In genomic region chr7:112457920-112458319, GRCm38 (mm10) we compare ENCODE assay signal across 17 mouse cellular contexts. TPM values are rescaled to one million over a fixed set of nuclear protein-coding genes. Genes with fewer than 3 reads are reported as not detected.
A peak's percentile ranks its signal among the peaks of the same experiment; 100 is the strongest.
DNase-seq lines count a peak whose midpoint lies in the region; ATAC-seq and TF ChIP-seq lines count a peak whose summit lies in the region.
"Had no signal": no experiment of that assay in that cellular context is flagged by ENCODE, and none has a peak within 500 bp of the region (broad histone marks: within the 10 kb centered on the region; RNA-seq: fewer than 3 reads in every experiment).

No protein-coding gene starts in this region.

- TF ChIP-seq CTCF in lung, postnatal 0 days (IDR thresholded peaks at IDR 0.05) = no peak
- TF ChIP-seq CTCF in left cerebral cortex, adult 2 months (IDR thresholded peaks at IDR 0.05) = no peak

- H3K9ac ChIP-seq in heart, embryonic 11.5 days (ENCODE audit: low read depth, low read length) = no peak overlapping the region
- H3K9ac ChIP-seq in lung, postnatal 0 days (replicated peaks; ENCODE audit: low read depth) = no peak overlapping the region
- H3K9ac ChIP-seq in stomach, embryonic 16.5 days (ENCODE audit: low read length) = no peak overlapping the region
- H3K9ac ChIP-seq in liver, embryonic 11.5 days (ENCODE audit: low read depth, low read length) = no peak overlapping the region
- H3K9ac ChIP-seq: forebrain, embryonic 15.5 days; heart, embryonic 13.5 days; hindbrain, embryonic 12.5 days had no signal

- H3K9me3 ChIP-seq in heart, embryonic 10.5 days = no peaks in the 10 kb centered on the region
- no peaks in the 10 kb centered on the region for H3K9me3 ChIP-seq in heart, embryonic 11.5 days (replicated peaks; ENCODE audit: control insufficient read depth, low read length)
- no peaks in the 10 kb centered on the region for H3K9me3 ChIP-seq in lung, postnatal 0 days (ENCODE audit: low read length)
- no peaks in the 10 kb centered on the region for H3K9me3 ChIP-seq in stomach, embryonic 16.5 days (replicated peaks; ENCODE audit: control insufficient read depth, low read length)
- H3K9me3 ChIP-seq in liver, embryonic 11.5 days (ENCODE audit: control insufficient read depth, low read length) = no peaks in the 10 kb centered on the region
- H3K9me3 ChIP-seq: embryonic facial prominence, embryonic 10.5 days; forebrain, embryonic 10.5 days; forebrain, embryonic 15.5 days; heart, embryonic 13.5 days; hindbrain, embryonic 12.5 days had no signal

- 85% methylated on average over 4 of the region's 4 CpGs for WGBS in heart, embryonic 10.5 days
- WGBS in heart, embryonic 11.5 days (ENCODE audit: insufficient replicate concordance) = 83% methylated on average over 4 of the region's 4 CpGs
- 83% methylated on average over 4 of the region's 4 CpGs for WGBS in lung, postnatal 0 days
- WGBS in stomach, embryonic 16.5 days = 82% methylated on average over 4 of the region's 4 CpGs
- 85% methylated on average over 4 of the region's 4 CpGs for WGBS in liver, embryonic 11.5 days

- H3K36me3 ChIP-seq in heart, embryonic 10.5 days = no peaks in the 10 kb centered on the region
- H3K36me3 ChIP-seq in heart, embryonic 11.5 days (ENCODE audit: control insufficient read depth, insufficient read depth, low read length) = no peaks in the 10 kb centered on the region
- no peaks in the 10 kb centered on the region for H3K36me3 ChIP-seq in lung, postnatal 0 days (ENCODE audit: insufficient read depth, low read length)
- no peaks in the 10 kb centered on the region for H3K36me3 ChIP-seq in stomach, embryonic 16.5 days (ENCODE audit: control insufficient read depth, insufficient read depth, low read length)
- H3K36me3 ChIP-seq in liver, embryonic 11.5 days (ENCODE audit: control insufficient read depth, insufficient read depth, low read length) = no peaks in the 10 kb centered on the region
- H3K36me3 ChIP-seq: embryonic facial prominence, embryonic 10.5 days; forebrain, embryonic 10.5 days; forebrain, embryonic 15.5 days; heart, embryonic 13.5 days; hindbrain, embryonic 12.5 days had no signal

- no peak overlapping the region for H3K4me2 ChIP-seq in heart, embryonic 11.5 days
- no peak overlapping the region for H3K4me2 ChIP-seq in lung, postnatal 0 days (replicated peaks; ENCODE audit: low read depth, low read length)
- no peak overlapping the region for H3K4me2 ChIP-seq in stomach, embryonic 16.5 days (ENCODE audit: low read depth, low read length)
- H3K4me2 ChIP-seq in liver, embryonic 11.5 days = no peak overlapping the region
- H3K4me2 ChIP-seq: forebrain, embryonic 15.5 days; heart, embryonic 13.5 days; hindbrain, embryonic 12.5 days had no signal

- 0 out of 2 replicates have a peak overlapping the region, but pooled peaks have one; percentile 31 for H3K27ac ChIP-seq in heart, embryonic 10.5 days
- H3K27ac ChIP-seq in heart, embryonic 11.5 days (ENCODE audit: low read depth, low read length) = no peak overlapping the region
- H3K27ac ChIP-seq in lung, postnatal 0 days (ENCODE audit: low read length) = peak overlapping the region; percentile 20; the same call in 1 of the 2 replicates
- H3K27ac ChIP-seq in stomach, embryonic 16.5 days (ENCODE audit: low read length) = peak overlapping the region; percentile 48; the same call in 1 of the 2 replicates
- H3K27ac ChIP-seq in left cerebral cortex, adult 2 months = no peak overlapping the region
- H3K27ac ChIP-seq in liver, embryonic 11.5 days (ENCODE audit: low read depth, low read length) = no peak overlapping the region
- H3K27ac ChIP-seq: forebrain, embryonic 10.5 days; forebrain, embryonic 15.5 days; heart, adult 2 months; hindbrain, embryonic 12.5 days had no signal

- DNase-seq in heart, embryonic 10.5 days (ENCODE audit: low spot score) = no peak
- DNase-seq in lung, postnatal 0 days (ENCODE audit: low spot score) = no peak
- DNase-seq in lung, postnatal 4 days = no peak
- DNase-seq in NIH3T3 (ENCODE audit: low read depth) = peak; percentile 22
- DNase-seq in left cerebral cortex, adult 2 months (ENCODE audit: extremely low spot score in 1 of 2, low spot score in 2 of 2) = no peak
- no peak for DNase-seq in liver, embryonic 11.5 days (ENCODE audit: low spot score)
- DNase-seq: heart, postnatal 10 days had no signal

- no peak for TF ChIP-seq EP300 in lung, postnatal 0 days (IDR thresholded peaks at IDR 0.05)

- intact Hi-C loops in left cerebral cortex, adult 2 months (cut with DNase I) = no loop called here

- H3K4me1 ChIP-seq in heart, embryonic 10.5 days = peaks cover 61% of the 10 kb centered on the region
- H3K4me1 ChIP-seq in heart, embryonic 11.5 days (ENCODE audit: control insufficient read depth, insufficient read depth, low read length) = peaks cover 40% of the 10 kb centered on the region
- H3K4me1 ChIP-seq in lung, postnatal 0 days (ENCODE audit: insufficient read depth, low read depth, low read length) = peaks cover 18% of the 10 kb centered on the region; the same call in 1 of the 2 replicates
- H3K4me1 ChIP-seq in stomach, embryonic 16.5 days (ENCODE audit: control insufficient read depth, insufficient read depth, low read length) = peaks cover 51% of the 10 kb centered on the region
- H3K4me1 ChIP-seq in liver, embryonic 11.5 days (replicated peaks; ENCODE audit: control insufficient read depth, insufficient read depth, low read length) = peaks cover 6% of the 10 kb centered on the region; the same call in 1 of the 2 replicates

- H3K4me3 ChIP-seq in heart, embryonic 10.5 days = no peak overlapping the region
- H3K4me3 ChIP-seq in heart, embryonic 11.5 days (ENCODE audit: low read depth, low read length) = no peak overlapping the region
- H3K4me3 ChIP-seq in lung, postnatal 0 days (ENCODE audit: low read depth, low read length) = no peak overlapping the region
- no peak overlapping the region for H3K4me3 ChIP-seq in stomach, embryonic 16.5 days (replicated peaks; ENCODE audit: low read length)
- no peak overlapping the region for H3K4me3 ChIP-seq in left cerebral cortex, adult 2 months
- H3K4me3 ChIP-seq in liver, embryonic 11.5 days (ENCODE audit: low read depth, low read length) = no peak overlapping the region
- H3K4me3 ChIP-seq: embryonic facial prominence, embryonic 10.5 days; erythroblast, embryonic 14.5 days; forebrain, embryonic 10.5 days; forebrain, embryonic 15.5 days; heart, adult 2 months; heart, embryonic 13.5 days; hindbrain, embryonic 12.5 days had no signal

- no peaks in the 10 kb centered on the region for H3K27me3 ChIP-seq in heart, embryonic 10.5 days (ENCODE audit: insufficient read depth, poor library complexity, severe bottlenecking)
- H3K27me3 ChIP-seq in heart, embryonic 11.5 days (ENCODE audit: control insufficient read depth, insufficient read depth, low read length) = no peaks in the 10 kb centered on the region
- no peaks in the 10 kb centered on the region for H3K27me3 ChIP-seq in lung, postnatal 0 days (replicated peaks; ENCODE audit: insufficient read depth, low read length)
- H3K27me3 ChIP-seq in stomach, embryonic 16.5 days (ENCODE audit: control insufficient read depth, insufficient read depth, low read length) = no peaks in the 10 kb centered on the region
- no peaks in the 10 kb centered on the region for H3K27me3 ChIP-seq in liver, embryonic 11.5 days (replicated peaks; ENCODE audit: control insufficient read depth, insufficient read depth, low read length)
- H3K27me3 ChIP-seq: forebrain, embryonic 15.5 days; heart, embryonic 13.5 days; hindbrain, embryonic 12.5 days had no signal

- ATAC-seq in heart, embryonic 11.5 days (replicated peaks; ENCODE audit: insufficient number of reproducible peaks, low FRiP score, low TSS enrichment) = no peak
- no peak for ATAC-seq in lung, postnatal 0 days
- no peak for ATAC-seq in stomach, embryonic 16.5 days (ENCODE audit: insufficient read depth, low FRiP score)
- no peak for ATAC-seq in liver, embryonic 11.5 days (replicated peaks; ENCODE audit: low FRiP score)
- ATAC-seq: forebrain, embryonic 15.5 days; hindbrain, embryonic 16.5 days had no signal

RNA-seq across cellular contexts. Expression of gene Parva, which starts 30.6 kb away (rescaled TPM):
- polyA plus RNA-seq in heart, embryonic 10.5 days (2016; fragmentation: Nextera tagmentation; extraction: Ambion mirVana) = 82.5 and 94.9 TPM in 2 replicates
- 83.3 and 93.3 TPM in 2 replicates for polyA plus RNA-seq in heart, embryonic 11.5 days (2014; fragmentation: Nextera tagmentation; extraction: Ambion mirVana)
- 70.0 and 79.3 TPM in 2 replicates for polyA plus RNA-seq in lung, postnatal 0 days (2015; fragmentation: Nextera tagmentation; extraction: Ambion mirVana)
- polyA plus RNA-seq in stomach, embryonic 16.5 days (2015; fragmentation: Nextera tagmentation; extraction: Ambion mirVana) = 132 and 141 TPM in 2 replicates
- total RNA-seq in left cerebral cortex, adult 2 months (2021) = 10 to 100 TPM; 52.8 to 57.2 TPM
- polyA plus RNA-seq in liver, embryonic 11.5 days (2014; fragmentation: Nextera tagmentation; extraction: Ambion mirVana) = 24.3 and 28.8 TPM in 2 replicates

Comparison
In these comparisons a context has a peak if more than half of its experiments do, and no peak if none do; other contexts are left out.
1. H3K27ac ChIP-seq: peak in heart, embryonic 10.5 days (single experiment), lung, postnatal 0 days (single experiment) and stomach, embryonic 16.5 days (single experiment); none in heart, embryonic 11.5 days (single experiment), left cerebral cortex, adult 2 months (single experiment) and liver, embryonic 11.5 days (single experiment).